Mouse (Mus musculus) thymus, adult 2 months (tissue): ENCODE measurements around the gene Mtmr3.

Experiments
- CTCF ChIP-seq: fragments of 200-500 bp; IDR thresholded peaks from 2 replicates; pipeline ENCODE4 v1.5.1; 2012; ENCODE audit warnings: mild to moderate bottlenecking, control low read depth, low read length, moderate library complexity, borderline replicate concordance; ENCODE audit not compliant: control insufficient read depth, poor library complexity, insufficient read depth; ENCODE audit errors: extremely low read depth
- POLR2A ChIP-seq: fragments of 200-500 bp; IDR thresholded peaks from 2 replicates; pipeline ENCODE4 v1.6.1; 2012; ENCODE audit warnings: mild to moderate bottlenecking, low read length, control low read depth, moderate library complexity; ENCODE audit not compliant: control insufficient read depth, poor library complexity, insufficient read depth; ENCODE audit errors: extremely low read depth

GRCm38 (mm10) chr11:4522142-4522664 lies 72.5 kb downstream of the Mtmr3 start:
- TF ChIP-seq CTCF, result no peak
- no peak for TF ChIP-seq POLR2A
